Mouse (Mus musculus): ENCODE data around the gene Kin. TPM values are rescaled to one million over a fixed set of nuclear protein-coding genes. Genes with fewer than 3 reads are reported as not detected.
A peak's percentile ranks its signal among the peaks of the same experiment; 100 is the strongest.

Kin gene
- polyA plus RNA-seq, 1 experiment from 2014 or later = 26.1 TPM

DNA sequence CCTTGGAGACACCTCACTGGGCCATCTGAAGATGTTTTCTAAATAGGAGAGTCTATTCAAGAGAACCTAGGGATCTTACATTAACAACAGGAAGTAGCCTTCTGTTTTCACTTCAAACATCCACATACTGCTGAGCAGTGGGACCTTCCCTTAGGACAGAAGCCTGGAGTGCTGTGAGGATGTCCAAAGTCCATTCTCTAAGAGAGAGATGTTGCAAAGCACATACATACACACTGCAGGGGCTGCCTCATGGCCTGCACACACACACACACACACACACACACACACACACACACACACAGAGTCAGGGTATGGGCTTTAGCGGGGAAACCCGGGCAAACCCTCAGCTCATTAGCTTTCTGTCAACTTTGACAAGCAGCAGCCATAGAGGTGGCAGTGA, 20.1 kb downstream of the Kin start:
- 68% methylated on average over 2 of the region's 2 CpGs for WGBS
- no peak for ATAC-seq
- Histone ChIP-seq H3K36me3 (ENCODE audit: control insufficient read depth, insufficient read depth, low read length) (no peaks in the 10 kb centered on the region), H3K27me3 (replicated peaks; ENCODE audit: control insufficient read depth, insufficient read depth, low read length) (no peaks in the 10 kb centered on the region), H3K27ac (ENCODE audit: low read depth, low read length) (no peak overlapping the region), H3K9ac (ENCODE audit: low read depth, low read length) (no peak overlapping the region), H3K4me3 (ENCODE audit: low read length) (no peak overlapping the region), H3K4me2 (ENCODE audit: low read length) (no peak overlapping the region), H3K9me3 (ENCODE audit: control insufficient read depth, low read length) (no peaks in the 10 kb centered on the region), H3K4me1 (ENCODE audit: control insufficient read depth, insufficient read depth, low read depth, low read length) (no peaks in the 10 kb centered on the region)

DNA sequence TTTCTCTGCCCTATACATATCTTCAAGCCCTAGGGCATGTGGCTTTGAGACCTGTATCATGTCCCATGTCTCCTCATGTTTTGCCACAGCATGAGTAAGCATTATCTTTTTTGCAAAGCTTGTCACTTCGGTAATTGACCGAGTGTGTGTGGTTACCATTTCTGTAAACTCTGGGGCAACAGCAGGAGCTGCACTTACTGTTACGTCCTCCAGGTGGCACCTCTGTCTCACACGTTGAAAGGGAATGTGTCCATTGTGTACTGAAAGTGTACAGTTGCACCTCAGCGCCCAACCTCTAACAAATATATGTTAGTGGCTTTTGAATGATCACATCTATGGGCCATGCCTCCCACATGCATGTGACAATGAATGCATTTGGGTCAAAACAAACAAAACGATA, 20.8 kb downstream of the Kin start:
- Histone ChIP-seq H3K36me3 (ENCODE audit: control insufficient read depth, insufficient read depth, low read length) (no peaks in the 10 kb centered on the region), H3K9me3 (ENCODE audit: control insufficient read depth, low read length) (no peaks in the 10 kb centered on the region), H3K27ac (ENCODE audit: low read depth, low read length) (no peak overlapping the region), H3K9ac (ENCODE audit: low read depth, low read length) (no peak overlapping the region), H3K27me3 (replicated peaks; ENCODE audit: control insufficient read depth, insufficient read depth, low read length) (no peaks in the 10 kb centered on the region), H3K4me2 (ENCODE audit: low read length) (no peak overlapping the region), H3K4me3 (ENCODE audit: low read length) (no peak overlapping the region), H3K4me1 (ENCODE audit: control insufficient read depth, insufficient read depth, low read depth, low read length) (no peaks in the 10 kb centered on the region)
- 45% methylated on average over 6 of the region's 6 CpGs for WGBS
- 0 out of 2 replicates have a peak, but pooled peaks have one; percentile 41 for ATAC-seq

DNA sequence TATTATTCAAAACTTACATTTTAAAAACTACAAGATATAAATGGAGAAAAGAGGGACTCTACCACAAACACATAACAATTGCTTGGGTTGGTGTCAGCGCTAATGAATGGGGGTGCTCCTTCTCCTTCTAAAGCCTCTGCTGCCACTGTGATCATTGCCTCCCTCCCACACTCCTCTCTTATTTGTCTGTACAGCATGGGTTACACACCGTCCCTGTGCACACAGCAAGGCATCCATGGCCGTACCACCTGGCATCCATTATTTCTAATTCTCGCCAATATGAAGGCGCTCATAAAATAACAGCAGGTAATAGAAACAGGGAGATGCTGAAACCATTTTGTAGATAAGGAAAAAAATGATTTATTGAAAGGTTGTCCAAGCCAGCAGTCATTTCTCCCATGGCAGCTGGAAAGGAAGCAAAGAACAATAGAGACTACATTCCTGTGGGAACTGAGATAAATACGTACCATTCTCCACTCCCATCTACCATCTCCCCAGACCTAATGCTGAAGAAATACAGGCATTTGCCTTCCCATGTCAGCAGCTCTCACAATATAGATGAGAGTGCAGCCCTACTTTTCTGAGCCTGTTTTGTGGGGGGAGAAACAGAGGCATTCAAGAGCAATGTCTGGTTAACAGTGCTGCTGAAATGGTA, 28.3 kb downstream of the Kin start:
- Histone ChIP-seq H3K9me3 (ENCODE audit: control insufficient read depth, low read length) (no peaks in the 10 kb centered on the region), H3K4me2 (ENCODE audit: low read length) (no peak overlapping the region), H3K4me3 (ENCODE audit: low read length) (no peak overlapping the region), H3K9ac (ENCODE audit: low read depth, low read length) (no peak overlapping the region), H3K27me3 (replicated peaks; ENCODE audit: control insufficient read depth, insufficient read depth, low read length) (no peaks in the 10 kb centered on the region), H3K36me3 (ENCODE audit: control insufficient read depth, insufficient read depth, low read length) (no peaks in the 10 kb centered on the region), H3K27ac (ENCODE audit: low read depth, low read length) (no peak overlapping the region), H3K4me1 (ENCODE audit: control insufficient read depth, insufficient read depth, low read depth, low read length) (no peaks in the 10 kb centered on the region)
- 55% methylated on average over 6 of the region's 6 CpGs for WGBS
- ATAC-seq = peak; percentile 74; the same call in 1 of the 2 replicates

DNA sequence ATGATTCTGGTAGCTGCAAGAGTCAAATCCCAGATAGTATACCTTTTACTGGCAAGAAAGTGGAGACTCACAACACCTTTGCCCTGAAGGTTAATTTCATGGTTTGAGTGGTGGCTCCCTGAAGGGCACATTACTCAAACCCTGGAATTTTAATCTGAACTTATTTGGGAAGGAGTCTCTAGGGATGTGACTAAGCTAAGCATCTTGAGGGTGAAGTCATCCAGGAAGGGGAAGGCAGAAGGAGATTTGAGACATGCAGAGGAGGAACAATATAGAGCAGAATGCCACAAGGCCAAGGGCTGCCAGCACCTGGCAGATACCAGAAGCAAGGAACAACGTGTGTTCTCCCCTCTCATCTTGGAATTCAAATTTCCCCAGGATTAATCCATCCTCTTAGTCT, 38.4 kb downstream of the Kin start:
- no peak for ATAC-seq
- 74% methylated on average over 1 of the region's 1 CpGs for WGBS
- no peaks in the 10 kb centered on the region for H3K4me1 ChIP-seq (ENCODE audit: control insufficient read depth, insufficient read depth, low read depth, low read length)
- H3K27ac ChIP-seq (ENCODE audit: low read depth, low read length) = no peak overlapping the region
- no peaks in the 10 kb centered on the region for H3K27me3 ChIP-seq (replicated peaks; ENCODE audit: control insufficient read depth, insufficient read depth, low read length)
- H3K4me2 ChIP-seq (ENCODE audit: low read length) = no peak overlapping the region
- no peak overlapping the region for H3K4me3 ChIP-seq (ENCODE audit: low read length)
- no peak overlapping the region for H3K9ac ChIP-seq (ENCODE audit: low read depth, low read length)
- no peaks in the 10 kb centered on the region for H3K36me3 ChIP-seq (ENCODE audit: control insufficient read depth, insufficient read depth, low read length)
- no peaks in the 10 kb centered on the region for H3K9me3 ChIP-seq (ENCODE audit: control insufficient read depth, low read length)

DNA sequence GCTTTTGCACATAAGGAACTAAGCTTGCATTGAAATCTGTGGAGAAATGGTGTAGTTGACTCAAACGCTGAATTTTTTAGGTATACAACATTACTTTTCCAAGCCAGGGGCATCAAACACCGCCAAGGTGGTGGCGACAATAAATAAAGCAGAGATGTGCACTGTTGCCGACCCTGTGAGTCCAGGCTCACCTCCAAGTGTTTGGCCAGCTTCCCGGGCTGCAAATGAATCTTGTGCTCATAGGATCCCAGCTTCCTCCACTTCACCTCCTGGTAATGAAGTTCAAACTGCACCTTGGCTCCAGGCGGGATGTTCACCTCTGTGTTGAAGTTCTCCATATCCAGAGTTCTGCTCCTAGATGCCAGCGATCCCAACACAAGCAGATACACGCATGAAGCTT, 38.9 kb downstream of the Kin start:
- Histone ChIP-seq H3K4me1 (ENCODE audit: control insufficient read depth, insufficient read depth, low read depth, low read length) (no peaks in the 10 kb centered on the region), H3K4me3 (ENCODE audit: low read length) (no peak overlapping the region), H3K27me3 (replicated peaks; ENCODE audit: control insufficient read depth, insufficient read depth, low read length) (no peaks in the 10 kb centered on the region), H3K9me3 (ENCODE audit: control insufficient read depth, low read length) (no peaks in the 10 kb centered on the region), H3K4me2 (ENCODE audit: low read length) (no peak overlapping the region), H3K27ac (ENCODE audit: low read depth, low read length) (no peak overlapping the region), H3K9ac (ENCODE audit: low read depth, low read length) (no peak overlapping the region), H3K36me3 (ENCODE audit: control insufficient read depth, insufficient read depth, low read length) (no peaks in the 10 kb centered on the region)
- ATAC-seq = no peak
- WGBS = 87% methylated on average over 8 of the region's 8 CpGs

DNA sequence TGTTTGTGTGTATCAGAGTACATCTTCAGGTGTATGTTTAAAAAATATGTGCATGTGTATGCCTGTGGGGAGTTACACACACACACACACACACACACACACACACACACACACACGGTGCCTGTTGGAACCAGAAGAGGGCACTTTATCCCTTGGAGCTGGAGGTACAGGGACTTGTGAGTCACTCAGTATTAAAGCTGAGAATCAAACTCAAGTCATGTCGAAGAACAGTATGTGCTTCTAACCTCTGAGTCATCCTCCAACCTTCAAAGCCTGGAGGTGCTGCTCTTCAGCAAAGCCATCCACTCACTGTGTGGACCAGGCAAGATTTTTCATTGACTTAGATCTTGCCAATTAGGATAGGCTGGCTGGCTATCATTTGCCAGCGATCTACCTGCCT, 41.4 kb downstream of the Kin start:
- no peaks in the 10 kb centered on the region for H3K27me3 ChIP-seq (replicated peaks; ENCODE audit: control insufficient read depth, insufficient read depth, low read length)
- 66% methylated on average over 3 of the region's 3 CpGs for WGBS
- no peak for ATAC-seq

DNA sequence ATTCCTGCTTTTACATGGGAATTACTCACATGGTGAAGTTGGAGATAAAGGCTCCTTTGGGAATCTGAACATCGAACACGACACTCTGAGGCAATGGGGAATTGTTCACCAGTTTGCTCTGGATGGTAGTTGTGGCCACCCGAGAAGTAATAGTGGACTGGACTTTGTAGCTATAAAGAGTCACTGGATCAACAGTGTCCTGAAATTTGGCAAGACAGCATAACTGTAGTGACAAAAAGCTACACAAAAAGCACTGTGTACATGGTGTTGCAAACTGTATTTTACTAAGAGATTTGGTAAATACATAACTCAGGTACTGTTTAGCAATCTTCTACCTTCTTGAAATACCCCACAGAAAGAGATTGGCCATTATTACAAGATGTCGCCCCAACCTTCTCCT, 45.7 kb downstream of the Kin start:
- no peaks in the 10 kb centered on the region for H3K27me3 ChIP-seq (replicated peaks; ENCODE audit: control insufficient read depth, insufficient read depth, low read length)
- no peak overlapping the region for H3K9ac ChIP-seq (ENCODE audit: low read depth, low read length)
- H3K4me2 ChIP-seq (ENCODE audit: low read length) = no peak overlapping the region
- no peaks in the 10 kb centered on the region for H3K36me3 ChIP-seq (ENCODE audit: control insufficient read depth, insufficient read depth, low read length)
- H3K4me1 ChIP-seq (ENCODE audit: control insufficient read depth, insufficient read depth, low read depth, low read length) = no peaks in the 10 kb centered on the region
- H3K9me3 ChIP-seq (ENCODE audit: control insufficient read depth, low read length) = no peaks in the 10 kb centered on the region
- H3K4me3 ChIP-seq (ENCODE audit: low read length) = no peak overlapping the region
- no peak for ATAC-seq
- H3K27ac ChIP-seq (ENCODE audit: low read depth, low read length) = no peak overlapping the region
- 91% methylated on average over 4 of the region's 4 CpGs for WGBS

More for the DNA sequence above, 41.4 kb downstream of the Kin start:
- Histone ChIP-seq H3K27ac (ENCODE audit: low read depth, low read length) (no peak overlapping the region), H3K9me3 (ENCODE audit: control insufficient read depth, low read length) (no peaks in the 10 kb centered on the region), H3K36me3 (ENCODE audit: control insufficient read depth, insufficient read depth, low read length) (no peaks in the 10 kb centered on the region), H3K4me3 (ENCODE audit: low read length) (no peak overlapping the region), H3K9ac (ENCODE audit: low read depth, low read length) (no peak overlapping the region), H3K4me2 (ENCODE audit: low read length) (no peak overlapping the region), H3K4me1 (ENCODE audit: control insufficient read depth, insufficient read depth, low read depth, low read length) (no peaks in the 10 kb centered on the region)

DNA sequence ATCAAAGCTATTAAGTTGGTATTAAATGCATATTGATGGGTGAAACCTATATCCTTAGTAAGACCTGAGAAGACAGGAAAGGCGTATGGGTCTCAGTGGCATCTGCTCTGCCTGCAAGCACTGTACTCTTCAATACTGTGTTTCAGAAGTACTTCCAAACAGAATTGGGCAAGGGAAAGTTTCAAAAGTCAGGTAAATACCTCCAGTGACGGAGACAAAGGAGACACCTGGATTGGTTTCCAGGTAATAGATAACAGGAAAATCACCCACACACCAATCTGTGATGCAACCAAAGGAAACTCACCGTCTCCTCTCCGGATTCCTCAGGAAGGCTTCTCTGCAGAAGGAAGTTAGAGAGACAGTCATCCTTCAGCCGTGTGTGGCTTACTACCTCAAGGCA, 47.1 kb downstream of the Kin start:
- ATAC-seq = no peak
- Histone ChIP-seq H3K36me3 (ENCODE audit: control insufficient read depth, insufficient read depth, low read length) (no peaks in the 10 kb centered on the region), H3K4me1 (ENCODE audit: control insufficient read depth, insufficient read depth, low read depth, low read length) (no peaks in the 10 kb centered on the region), H3K9ac (ENCODE audit: low read depth, low read length) (no peak overlapping the region), H3K27me3 (replicated peaks; ENCODE audit: control insufficient read depth, insufficient read depth, low read length) (no peaks in the 10 kb centered on the region), H3K4me2 (ENCODE audit: low read length) (no peak overlapping the region), H3K4me3 (ENCODE audit: low read length) (no peak overlapping the region), H3K27ac (ENCODE audit: low read depth, low read length) (no peak overlapping the region), H3K9me3 (ENCODE audit: control insufficient read depth, low read length) (no peaks in the 10 kb centered on the region)
- WGBS = 90% methylated on average over 5 of the region's 5 CpGs

DNA sequence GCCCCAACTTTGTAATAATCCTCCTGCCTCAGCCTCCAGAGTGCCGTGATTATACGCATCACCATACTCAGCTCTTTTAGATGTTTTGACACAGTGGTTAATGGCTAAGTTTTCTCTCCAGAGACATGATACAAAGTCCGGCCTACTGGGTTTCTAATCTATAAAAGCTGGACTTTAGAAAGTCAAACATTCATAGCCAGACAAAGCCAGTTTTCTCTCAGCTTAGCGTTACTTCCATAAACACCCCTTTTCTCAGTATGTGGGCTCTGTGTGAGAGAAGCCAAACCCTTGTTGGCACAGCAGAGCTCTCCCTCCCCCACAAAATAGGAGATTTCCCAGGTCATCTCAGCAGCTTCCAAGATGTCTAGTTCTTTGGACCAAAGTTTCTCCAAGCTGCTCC, 48.2 kb downstream of the Kin start:
- H3K4me3 ChIP-seq (ENCODE audit: low read length) = no peak overlapping the region
- WGBS = 84% methylated on average over 4 of the region's 4 CpGs
- H3K27me3 ChIP-seq (replicated peaks; ENCODE audit: control insufficient read depth, insufficient read depth, low read length) = no peaks in the 10 kb centered on the region
- no peaks in the 10 kb centered on the region for H3K4me1 ChIP-seq (ENCODE audit: control insufficient read depth, insufficient read depth, low read depth, low read length)
- no peak overlapping the region for H3K9ac ChIP-seq (ENCODE audit: low read depth, low read length)
- ATAC-seq = no peak
- H3K36me3 ChIP-seq (ENCODE audit: control insufficient read depth, insufficient read depth, low read length) = no peaks in the 10 kb centered on the region
- no peak overlapping the region for H3K27ac ChIP-seq (ENCODE audit: low read depth, low read length)
- H3K4me2 ChIP-seq (ENCODE audit: low read length) = no peak overlapping the region
- no peaks in the 10 kb centered on the region for H3K9me3 ChIP-seq (ENCODE audit: control insufficient read depth, low read length)

Data from hindbrain, embryonic 16.5 days (tissue).